Mouse (Mus musculus) monocyte, adult 2 months (primary cell): ENCODE results near the gene Cers2.

Source experiments
- DNase-seq, 2 experiments: peaks; one replicate each; pipeline ENCODE4 v3.0.0; 2022; ENCODE audit warnings: low spot score in 2 of 2, low read depth in 1 of 2

Cers2 gene

GRCm38 (mm10) chr3:95287541-95287940 is 27.1 kb upstream of the Cers2 start:
- DNase-seq, result no peak

DNA sequence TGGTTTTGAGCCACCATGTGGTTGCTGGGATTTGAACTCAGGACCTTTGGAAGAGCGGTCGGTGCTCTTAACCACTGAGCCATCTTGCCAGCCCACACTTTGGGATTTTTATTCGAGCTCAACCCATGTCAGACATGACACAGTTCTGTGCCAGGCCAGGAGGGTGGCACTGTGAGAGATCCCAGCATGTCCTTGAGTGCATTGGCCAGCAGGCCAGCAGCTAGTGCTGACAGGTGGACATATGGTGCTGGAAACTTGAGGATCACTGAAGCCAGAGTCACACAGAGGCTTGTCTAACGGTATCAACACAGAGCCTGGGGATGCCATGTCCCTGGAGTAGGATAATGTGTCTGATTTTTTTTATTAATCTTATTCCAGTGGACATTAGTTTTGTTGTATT is 25.2 kb upstream of the Cers2 start:
- DNase-seq, result no peak

- no peak for DNase-seq
Measured at GRCm38 (mm10) chr3:95290156-95290555, 24.4 kb upstream of the Cers2 start.

- no peak for DNase-seq
Measured at GRCm38 (mm10) chr3:95291041-95291440, 23.6 kb upstream of the Cers2 start.

DNA sequence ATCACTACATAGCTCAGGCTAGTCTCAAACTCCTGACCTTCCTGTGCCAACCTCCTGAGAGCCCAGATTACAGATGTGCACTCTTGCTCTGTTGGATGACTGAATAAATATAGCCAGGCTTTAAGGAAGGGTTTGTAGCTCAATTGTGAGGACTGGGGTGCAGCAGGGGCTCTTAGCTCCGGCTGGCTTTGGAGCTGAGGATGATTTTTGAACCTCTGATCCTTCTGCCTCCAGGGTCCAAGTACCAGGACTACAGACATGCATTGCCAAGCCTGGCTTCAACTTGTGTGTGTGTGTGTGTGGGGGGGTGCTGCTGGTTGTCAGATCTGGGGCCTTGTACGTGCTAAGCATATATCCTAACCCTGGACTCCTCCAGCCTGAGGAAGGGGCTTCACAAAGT is 21.7 kb upstream of the Cers2 start:
- no peak for DNase-seq

GRCm38 (mm10) chr3:95293537-95293936 is 21.1 kb upstream of the Cers2 start:
- peak; percentile 65 to 85 for DNase-seq

DNA sequence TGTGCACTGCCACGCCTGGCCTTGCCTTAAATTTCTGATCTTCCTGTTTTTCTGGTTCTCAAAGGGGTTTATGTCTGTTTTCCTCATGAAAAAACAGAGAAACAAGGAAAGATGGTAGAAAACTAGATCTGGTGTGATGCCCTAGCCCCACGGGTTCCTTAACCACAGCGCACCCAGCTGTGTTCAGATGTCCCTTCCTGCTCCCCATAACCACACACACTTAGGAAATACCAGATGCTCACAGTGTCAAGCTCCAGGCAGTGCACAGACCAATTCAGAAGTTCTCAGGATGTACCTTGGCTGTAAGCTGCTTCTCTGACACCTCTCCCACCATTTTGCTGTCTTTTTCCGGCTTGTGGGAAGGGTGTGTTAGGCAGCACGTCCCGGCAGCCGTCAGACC is 20.3 kb upstream of the Cers2 start:
- no peak for DNase-seq

- no peak for DNase-seq
Measured at GRCm38 (mm10) chr3:95294718-95295117, 19.9 kb upstream of the Cers2 start.

DNA sequence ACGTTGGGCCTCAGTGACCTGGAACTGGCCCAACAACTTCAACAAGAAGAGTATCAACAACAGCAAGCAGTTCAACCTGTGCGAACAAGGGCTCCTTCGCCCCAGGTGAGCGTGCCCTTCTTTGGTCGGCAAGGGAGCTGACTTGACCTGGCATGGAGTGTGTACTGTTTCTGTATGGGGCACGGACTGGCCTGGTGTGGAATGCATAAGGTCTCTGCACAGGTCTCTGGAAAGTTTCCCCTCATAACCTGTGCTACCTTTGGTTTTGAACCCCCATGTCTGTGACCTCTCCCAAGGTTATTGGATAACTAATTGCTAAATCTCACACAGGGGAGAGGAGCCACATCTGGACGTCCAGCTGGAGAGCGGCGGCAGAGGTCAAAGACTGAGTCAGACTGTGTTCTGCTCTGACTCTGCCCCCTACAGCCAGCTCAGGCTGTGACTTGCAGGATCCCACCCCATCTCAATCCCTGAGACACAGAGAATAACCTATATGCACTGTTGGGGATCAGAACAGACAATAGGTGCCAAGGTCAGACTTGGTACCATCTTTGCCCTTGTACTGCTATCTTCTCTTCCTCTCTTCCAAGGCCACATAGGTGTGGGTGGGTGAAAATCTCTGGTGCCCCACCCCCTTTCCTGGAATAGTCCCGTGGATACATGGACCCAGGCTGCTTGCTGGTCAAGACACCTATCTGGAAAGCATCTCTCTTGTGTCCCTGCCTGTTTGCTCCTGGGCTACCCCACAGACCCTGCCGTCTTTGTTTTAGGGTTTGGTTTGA is 19.1 kb upstream of the Cers2 start:
- no peak for DNase-seq

GRCm38 (mm10) chr3:95296103-95296469 is 18.5 kb upstream of the Cers2 start:
- DNase-seq, result no peak

DNA sequence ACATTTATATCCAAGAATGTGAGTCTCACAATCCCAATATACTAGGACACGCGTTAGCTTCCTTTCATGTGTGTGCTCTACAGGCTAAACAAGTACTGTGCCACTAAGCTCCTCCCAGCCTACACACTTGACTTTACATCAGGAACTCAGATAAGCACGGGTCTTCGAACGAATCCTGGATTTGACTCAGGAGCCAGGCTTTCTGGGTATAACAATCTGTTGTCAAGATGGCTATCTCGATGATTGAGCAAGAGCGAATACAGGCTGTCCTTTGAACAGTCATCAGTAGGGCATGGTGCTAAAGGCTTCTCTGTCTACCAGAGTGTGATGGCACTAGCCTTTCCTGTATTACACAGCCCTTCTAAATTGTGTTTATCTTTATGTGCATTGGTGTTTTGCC is 16.6 kb upstream of the Cers2 start:
- no peak for DNase-seq

DNA sequence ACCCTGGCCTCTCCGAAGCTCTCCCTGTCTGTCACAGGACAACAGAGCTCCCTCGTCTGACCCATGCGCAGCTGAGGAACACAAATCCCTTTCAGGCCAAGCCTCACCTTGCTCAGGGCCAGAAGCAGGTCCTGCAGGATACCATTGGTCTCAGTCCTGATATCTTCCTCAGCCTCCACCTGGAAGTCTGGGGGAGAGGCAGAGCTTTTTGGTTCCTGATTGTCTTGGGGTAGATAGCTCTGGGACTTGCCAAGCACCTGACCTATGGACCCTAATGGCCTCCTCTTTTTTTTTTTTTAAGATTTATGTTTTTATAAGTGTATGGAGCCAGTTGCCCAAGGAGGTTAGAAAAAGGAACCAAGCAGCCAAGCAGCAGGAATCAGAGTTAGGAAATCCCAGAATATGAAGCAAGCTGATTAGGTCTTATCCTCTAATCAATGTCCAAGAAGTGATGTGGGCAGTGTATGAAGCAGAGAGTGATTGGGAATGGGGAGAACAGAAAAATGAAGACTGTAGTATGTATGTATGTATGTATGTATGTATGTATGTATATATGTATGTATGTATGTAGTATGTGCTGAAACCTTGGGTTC is 13.3 kb upstream of the Cers2 start:
- no peak for DNase-seq

GRCm38 (mm10) chr3:95306244-95306643 is 8.3 kb upstream of the Cers2 start:
- no peak for DNase-seq

DNA sequence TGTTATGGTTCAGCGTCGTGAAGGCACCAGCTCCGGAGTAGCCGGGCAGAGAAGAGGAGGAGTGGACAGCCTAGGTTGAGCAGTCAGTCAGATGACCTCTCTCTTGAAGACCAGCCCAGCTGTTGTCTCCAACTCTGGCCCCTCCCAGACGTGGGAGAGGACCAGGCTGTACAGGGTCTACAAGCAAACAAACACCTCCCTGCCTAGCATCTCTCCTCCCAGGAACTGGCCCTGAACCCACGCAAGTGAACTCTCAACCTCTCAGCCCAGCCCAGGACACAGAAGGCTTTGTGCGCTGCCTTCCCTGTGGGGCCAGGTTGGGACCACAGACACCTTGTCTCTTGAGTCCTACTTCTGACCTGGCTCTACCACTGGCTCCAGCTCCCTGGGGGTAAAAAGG is 7.5 kb upstream of the Cers2 start, which contains the start of gene Anxa9:
TSS of gene Anxa9 (minus strand) at position 77 of the 400 bp plus-strand sequence.
- no peak for DNase-seq

DNA sequence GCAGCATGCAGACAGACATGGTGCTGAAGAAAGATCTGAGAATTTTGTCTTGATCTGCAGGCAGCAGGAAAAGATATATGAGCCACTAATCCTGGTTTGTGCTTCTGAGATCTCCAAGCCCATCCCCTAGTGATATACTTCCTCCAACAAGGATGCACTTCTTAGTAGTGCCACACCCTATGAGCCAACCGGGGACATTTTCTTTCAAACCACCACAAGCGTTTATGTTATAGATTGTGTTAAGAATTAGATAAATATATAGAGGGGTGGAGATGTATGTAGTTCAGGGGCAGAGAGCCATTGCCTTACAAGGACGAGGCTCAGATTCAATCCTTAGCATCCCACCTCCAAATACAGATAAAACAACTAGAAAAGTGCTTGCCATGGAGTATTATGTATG is 4.1 kb upstream of the Cers2 start:
- DNase-seq, result no peak

GRCm38 (mm10) chr3:95310968-95311882 is 3.4 kb upstream of the Cers2 start:
- peak in 1 of 2 experiments; percentile 36 for DNase-seq

- DNase-seq, result peak; percentile 57 to 78
Measured at GRCm38 (mm10) chr3:95312623-95313022, 2.0 kb upstream of the Cers2 start.

DNA sequence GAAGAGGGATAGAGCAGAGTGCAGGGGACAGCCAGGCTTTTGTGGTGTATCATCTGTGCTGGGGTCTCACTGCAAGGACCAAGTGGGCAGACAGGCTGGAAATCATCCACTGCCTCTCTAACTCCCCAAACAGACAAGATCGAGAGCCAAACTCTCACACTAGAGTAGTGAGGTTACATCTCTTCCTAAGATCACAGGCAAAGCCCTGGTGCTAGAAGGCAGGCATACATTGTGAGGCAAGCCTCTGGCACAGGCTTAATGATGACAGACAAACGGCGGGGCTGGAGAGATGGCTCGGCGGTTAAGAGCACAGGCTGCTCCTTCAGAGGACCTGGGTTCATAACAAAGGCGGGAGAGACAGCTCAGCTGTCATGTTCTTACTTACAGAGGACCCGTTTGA is 1.1 kb upstream of the Cers2 start:
- no peak for DNase-seq

DNA sequence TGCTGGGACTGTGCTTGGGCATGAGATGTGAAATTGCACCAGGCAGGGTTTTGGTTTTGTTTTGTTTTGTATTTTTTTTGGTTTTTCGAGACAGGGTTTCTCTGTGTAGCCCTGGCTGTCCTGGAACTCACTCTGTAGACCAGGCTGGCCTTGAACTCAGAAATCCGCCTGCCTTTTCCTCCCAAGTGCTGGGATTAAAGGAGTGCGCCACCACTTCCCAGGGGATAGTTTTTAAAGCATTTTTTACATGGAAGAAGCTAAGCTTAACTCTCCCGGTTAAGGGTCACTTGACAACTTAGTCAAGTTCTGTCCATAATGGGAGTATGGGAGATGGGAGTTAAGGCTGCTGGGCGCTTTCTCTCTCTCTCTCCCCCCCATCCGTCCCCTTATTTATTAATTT is 516 bp upstream of the Cers2 start:
- DNase-seq, result no peak

- DNase-seq, result peak; percentile 79 to 81
Measured at GRCm38 (mm10) chr3:95315094-95315843, 678 bp downstream of the Cers2 start.
